Mouse (Mus musculus) cerebellum, postnatal 36 days (tissue): ENCODE data around the gene Gyg.

ENCODE experiments used
- DNase-seq, 2 experiments: peaks; one replicate each; pipeline ENCODE4 v3.0.0; 2021 to 2022; ENCODE audit warnings: mixed read lengths in 2 of 2

Gyg gene

DNA sequence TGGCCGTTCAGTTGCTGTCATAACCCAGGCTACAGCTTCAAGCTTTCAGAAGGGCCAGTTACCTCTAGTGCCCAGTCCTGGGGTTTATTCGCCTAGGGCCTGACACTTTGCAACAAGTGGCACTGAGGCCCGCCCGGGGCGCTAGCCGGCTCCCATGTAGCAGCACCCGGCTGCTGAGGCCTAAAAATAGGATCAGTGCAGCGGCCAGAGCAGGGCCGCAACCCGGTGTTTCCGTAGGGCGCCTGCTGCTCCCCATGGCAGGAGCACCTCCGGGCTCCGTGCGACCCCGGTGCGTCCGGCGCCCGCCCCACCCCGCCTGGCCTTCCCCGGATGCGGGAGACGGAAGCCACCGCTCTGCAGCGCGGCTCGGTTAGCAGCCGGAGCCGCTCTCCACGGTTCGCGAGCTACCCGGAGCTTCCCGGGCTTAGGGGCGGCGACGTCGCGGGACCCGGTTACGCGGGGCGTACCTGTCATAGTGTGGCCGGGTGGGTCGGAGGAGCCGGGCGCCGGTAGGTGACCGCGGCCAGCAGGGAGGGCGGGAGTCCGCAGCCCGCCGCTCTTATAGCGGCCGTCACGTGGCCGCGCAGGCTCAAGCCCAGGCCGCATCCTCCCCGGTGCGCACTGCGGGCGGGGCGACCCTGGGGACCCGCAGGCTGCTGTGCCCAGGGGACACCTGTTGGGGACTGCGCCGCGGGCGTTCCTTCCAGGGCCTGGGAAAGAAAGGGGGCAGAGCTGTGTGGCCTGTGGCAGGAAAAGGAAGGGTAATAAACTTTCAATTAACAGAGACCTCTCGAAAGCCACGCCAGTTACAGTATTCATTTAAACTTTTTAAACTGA is at the start of gene Gyg:
Gene Gyg (minus strand): TSS at position 787 of the 837 bp plus-strand sequence.
- peak; percentile 34 to 45 for DNase-seq

GRCm38 (mm10) chr3:20198869-20199268 is 43.8 kb upstream of the Gyg start:
- peak; percentile 42 to 49 for DNase-seq

DNA sequence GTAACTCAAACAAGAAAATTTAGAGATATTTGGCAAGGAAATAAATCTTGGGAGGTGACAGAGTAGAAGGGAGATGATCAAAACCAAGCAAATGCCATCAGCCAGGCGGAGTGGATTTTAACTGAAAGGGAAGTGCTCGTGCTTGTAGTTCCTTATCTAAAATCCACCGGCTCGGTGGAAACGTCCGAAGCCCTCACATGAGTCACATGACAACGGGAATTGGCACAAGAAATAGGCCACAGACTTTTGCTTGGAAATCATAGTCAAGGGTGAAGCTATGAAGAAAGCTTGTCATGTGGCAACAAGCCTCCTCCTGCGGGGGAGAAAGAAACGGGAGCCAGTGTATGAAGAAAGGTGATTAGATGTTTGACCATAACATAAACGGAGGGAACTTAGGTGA is 42.8 kb upstream of the Gyg start:
- DNase-seq, result no peak

GRCm38 (mm10) chr3:20188976-20189675 is 34.0 kb upstream of the Gyg start:
- no peak for DNase-seq

GRCm38 (mm10) chr3:20172394-20172793 is 17.3 kb upstream of the Gyg start:
- no peak for DNase-seq

DNA sequence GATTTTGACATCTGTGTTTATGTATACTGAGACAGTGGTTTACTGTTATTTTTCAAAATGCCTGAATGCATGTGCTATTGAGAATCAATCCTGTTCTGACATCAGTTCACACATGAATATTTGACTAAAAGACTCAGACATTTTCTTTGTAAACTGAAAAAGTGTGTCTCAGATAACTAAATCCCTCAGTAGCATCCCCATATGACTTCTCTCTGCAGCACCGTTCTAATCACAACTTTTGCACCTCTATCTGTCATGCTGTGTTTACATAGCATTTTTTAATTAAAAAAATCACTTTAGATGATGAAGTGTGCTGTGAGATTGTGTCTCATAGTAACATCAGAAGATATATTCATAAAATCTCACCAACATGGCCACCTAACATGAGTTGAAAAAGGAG is 12.4 kb upstream of the Gyg start:
- no peak for DNase-seq

DNA sequence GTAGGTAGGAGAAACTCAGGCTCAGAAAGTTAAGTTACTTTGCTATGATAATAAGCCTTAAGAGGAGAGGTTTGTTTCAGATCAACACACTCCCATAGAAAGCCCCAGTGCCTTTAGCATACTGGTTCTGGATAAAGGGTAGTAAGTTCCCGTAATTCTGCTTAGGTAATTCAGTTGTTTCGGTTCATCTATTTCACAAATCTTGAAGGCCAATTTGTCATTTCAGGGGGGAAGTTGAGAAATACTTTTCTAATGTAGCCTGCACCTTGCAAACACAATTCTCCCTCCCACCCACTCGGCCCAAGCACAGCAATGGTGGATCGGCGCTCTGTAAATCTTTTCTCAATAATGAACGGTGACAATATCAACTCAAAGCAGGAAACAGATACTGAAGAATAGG is 359 bp upstream of the Gyg start:
- DNase-seq, result no peak

GRCm38 (mm10) chr3:20151651-20152050 is 3.5 kb downstream of the Gyg start:
- DNase-seq, result no peak

DNA sequence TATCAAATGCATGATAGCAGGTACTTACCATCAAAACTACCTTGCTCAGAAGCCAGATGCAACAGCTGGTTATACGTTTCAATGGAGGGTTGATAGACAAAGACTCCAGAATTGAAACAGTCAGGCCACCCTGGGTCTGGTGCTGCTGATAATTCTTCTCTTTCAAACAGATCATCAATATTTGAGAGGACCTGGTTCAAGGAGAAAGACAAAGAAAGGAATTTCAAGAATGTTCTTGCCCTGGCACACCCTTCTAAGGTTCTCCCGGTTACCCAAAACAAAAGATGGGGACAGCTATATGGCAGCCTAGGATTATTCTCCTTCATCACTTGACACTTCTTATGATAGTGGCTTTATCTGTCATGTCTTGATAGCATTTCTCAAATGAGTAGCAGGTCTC is 4.6 kb downstream of the Gyg start:
- no peak for DNase-seq

- DNase-seq, result no peak
These were observed 7.5 kb downstream of the Gyg start for GRCm38 (mm10) chr3:20147647-20148046.

DNA sequence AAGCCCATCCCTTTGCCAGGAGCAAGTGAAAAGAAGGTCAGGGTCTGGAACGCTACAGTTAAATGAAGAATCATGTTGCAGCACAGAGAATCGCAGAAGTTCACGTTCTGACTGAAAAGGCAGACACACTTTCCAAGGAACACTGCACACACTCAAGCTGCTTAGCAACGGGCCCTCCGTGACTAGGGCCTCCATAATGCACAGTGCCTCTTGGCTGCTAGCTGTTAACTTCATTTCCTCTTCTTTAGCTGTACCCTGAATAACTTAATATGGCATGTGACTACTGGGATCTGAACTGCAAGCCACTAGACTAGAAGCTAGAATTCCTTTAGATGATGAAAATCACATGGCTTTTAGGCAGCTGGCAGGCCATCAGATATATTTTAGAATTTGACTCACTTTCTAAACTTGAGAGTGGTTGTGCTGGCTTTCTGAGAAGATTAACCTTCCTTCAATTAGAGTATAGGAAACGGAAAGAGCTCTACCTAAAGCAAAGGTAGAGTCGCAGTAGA is 8.2 kb downstream of the Gyg start:
- DNase-seq, result no peak

- DNase-seq, result no peak
These were observed 9.4 kb downstream of the Gyg start for GRCm38 (mm10) chr3:20145696-20146113.

GRCm38 (mm10) chr3:20144401-20144800 is 10.7 kb downstream of the Gyg start:
- DNase-seq, result no peak

- no peak for DNase-seq
These were observed 11.4 kb downstream of the Gyg start for GRCm38 (mm10) chr3:20143726-20144125.

DNA sequence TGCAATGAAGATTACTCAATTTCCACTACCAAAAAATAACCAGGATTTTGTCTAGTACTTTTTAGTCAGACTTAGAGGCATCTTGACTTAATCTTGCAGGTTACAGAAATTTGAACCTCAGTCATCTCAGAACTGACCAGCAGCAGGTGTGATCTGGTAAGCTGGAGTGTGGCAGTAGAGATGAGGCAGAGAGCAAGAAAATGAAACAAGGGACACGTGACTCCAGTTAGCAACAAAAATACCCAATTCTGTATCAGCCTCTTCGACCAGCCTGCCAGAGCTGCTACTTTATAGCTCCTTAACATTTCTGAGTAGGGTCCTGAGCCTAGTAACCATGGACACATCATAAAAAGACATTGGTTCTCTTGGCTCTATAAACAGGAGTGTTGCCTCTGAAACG is 12.5 kb downstream of the Gyg start:
- no peak for DNase-seq

DNA sequence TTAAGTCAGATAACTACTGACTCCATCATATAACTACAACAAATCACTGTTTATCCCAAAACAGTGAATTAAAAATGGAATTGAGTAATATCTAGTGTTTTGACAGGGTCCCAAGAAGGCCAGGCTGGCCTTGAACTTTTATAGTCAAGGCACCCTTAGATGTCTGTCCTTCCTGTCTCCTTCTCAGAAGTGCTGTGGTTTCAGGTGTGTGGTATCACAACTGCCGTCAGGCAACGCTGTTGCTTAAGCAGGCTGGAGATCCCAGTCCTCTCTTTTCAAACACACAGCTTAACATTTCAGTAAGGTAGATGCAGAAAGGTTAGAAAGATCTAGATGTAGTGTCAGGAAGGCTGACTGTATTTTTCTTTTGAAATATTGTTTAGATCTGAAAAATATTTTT is 13.0 kb downstream of the Gyg start:
- no peak for DNase-seq

DNA sequence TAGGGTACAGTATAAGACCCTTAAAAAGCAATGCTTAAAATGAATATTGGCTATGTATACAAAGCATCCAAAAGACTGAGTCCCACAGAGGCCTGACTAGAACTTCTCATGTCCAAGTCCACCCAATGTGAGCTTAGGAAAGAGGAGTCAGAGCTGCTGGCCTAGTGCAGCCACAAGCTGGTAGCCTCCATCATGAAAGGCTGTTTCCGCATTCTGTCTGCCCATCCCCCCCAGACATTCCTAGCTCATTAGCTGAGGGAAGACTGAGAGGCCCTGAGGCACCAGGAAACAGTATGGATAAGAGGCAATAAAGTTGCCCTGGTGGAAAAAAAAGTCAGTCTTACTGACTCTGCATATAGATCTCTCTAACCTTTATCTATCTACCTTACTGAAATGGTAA is 13.4 kb downstream of the Gyg start:
- no peak for DNase-seq

DNA sequence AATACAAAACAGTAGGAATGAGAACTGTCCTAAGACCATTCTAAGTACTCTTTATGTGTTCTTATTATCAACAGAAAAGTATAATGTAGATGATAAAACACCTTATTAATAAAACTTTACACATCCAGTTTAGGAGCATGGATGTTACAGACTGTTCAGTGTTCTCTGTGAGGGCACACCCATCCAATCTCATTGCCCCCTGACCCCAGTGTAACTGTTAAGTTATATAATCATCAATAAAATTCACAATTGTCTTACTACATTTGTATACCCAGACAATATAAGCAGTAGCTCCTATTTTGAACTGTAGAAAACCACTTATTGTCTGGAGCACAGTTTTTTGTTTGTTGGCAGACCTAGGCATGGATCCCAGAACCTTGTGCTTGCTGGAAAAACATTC is 13.9 kb downstream of the Gyg start:
- no peak for DNase-seq

DNA sequence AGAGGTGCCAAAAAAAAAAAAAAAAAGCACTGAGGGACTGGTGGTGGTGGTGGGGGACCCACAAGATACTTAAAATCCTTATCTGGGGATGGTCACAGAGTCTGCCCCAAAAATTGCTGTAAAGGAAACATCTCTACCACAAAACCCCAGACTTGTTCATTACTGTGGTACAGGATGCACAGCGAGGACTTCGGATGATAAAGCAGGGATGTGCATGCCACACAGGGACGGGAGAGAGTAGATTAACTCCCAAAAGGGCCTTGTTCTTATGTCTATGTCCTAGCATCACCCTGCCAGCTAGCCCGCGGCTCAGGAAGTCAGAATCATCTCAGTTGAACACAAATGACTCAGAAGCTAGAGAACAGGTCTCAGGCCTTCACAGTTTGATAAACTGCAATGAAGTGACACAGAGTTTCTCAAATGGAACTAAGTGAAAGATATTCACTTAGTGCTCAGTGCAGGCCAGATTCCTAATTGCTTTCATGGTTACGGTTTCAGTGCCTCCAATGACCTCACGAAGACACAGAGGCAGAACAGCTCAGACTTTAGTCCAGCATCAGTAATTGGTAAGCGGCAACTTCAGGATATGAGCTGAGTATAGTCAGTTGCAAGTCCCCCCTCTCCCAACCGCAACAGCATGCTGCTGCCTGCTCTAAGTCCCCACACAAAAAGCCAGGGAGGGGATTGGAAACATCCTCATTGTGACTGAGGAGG is 18.1 kb downstream of the Gyg start:
- no peak for DNase-seq

DNA sequence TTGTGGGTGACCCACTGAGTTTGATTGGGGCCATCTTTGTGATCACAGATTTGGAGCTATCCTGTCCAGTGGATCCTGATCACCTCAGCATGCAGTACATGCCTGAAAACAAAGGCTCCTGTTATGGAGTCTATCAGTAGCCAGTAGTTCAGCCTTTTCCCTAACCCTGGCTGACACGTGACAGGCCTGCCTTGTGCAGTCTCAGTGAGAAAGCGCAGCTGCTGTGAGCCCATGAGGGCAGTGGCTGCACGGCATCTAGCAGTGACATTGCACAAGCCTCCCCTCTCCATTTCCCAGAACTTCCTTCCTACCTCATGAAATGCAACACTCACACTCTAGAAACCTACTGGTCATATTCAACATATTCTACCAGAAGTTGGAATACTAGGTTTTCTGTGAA is 20.6 kb downstream of the Gyg start:
- DNase-seq, result no peak

DNA sequence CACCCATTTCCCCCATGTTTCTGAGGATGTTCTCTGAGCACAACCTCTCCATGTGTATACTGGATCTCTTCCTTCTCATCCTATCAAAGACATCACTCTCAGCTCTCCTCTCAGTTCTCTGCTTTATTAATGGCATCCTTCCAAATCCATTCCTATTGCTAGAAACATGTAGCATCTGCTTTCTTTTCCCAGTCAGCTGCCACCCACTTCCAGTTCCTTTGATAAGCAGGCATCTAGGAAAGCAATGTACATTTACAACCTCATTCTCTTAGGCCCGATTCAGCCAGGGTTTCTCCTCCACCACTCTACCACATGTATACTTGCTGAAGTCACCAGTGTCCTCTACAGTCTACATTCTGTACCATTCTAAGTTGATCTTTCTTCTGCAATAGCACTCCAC is 21.4 kb downstream of the Gyg start:
- no peak for DNase-seq

DNA sequence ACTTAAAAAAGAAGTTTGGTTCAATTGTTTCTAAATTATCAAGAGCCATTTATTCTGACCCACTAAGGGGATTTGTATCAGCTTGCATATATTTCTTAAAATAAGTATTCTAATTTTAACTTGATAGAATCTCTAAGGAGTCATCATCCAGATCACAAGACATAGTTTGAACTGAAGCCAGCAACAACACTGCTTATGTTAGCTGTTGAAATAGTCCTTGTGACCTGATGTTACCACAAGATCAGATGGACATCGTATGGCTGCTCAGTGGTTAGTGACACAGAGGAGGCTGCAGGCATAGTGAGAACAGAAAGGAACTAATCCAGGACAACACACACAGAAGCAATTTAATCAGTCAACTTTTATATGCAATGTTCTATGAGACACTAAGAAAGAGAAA is 22.4 kb downstream of the Gyg start:
- DNase-seq, result no peak

GRCm38 (mm10) chr3:20131350-20131720 is 23.8 kb downstream of the Gyg start:
- no peak for DNase-seq
